Mouse (Mus musculus): ENCODE measurements around the gene AU022252.

Gene AU022252

GRCm38 (mm10) chr4:119189864-119190263, 42.6 kb downstream of the AU022252 start, which contains the start of gene Ermap:
Gene Ermap, minus strand, starts transcription at chr4:119190011.
- in situ Hi-C loops (cut with MboI; ENCODE audit: low sequenced_read_pairs) = no loop called here

DNA sequence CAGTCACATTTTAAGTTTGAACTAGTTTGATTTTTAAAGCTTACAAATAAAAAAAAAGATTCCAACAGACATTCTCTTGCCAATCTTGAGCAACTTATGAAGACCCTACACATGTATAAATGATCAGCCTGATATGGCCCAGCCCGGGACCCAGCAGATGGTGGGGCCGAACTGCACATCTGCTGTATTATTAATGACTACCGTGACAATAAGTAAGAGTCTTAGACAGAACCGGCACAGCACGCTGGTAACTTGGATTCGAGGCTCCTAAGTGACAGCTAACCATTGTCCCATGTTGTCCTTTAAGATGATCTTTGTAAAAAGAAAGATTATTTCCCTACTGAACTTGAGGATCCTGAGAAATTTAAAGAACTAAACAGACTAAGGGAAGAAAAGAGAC, 43.1 kb downstream of the AU022252 start:
- in situ Hi-C loops (cut with MboI; ENCODE audit: low sequenced_read_pairs) = no loop called here

DNA sequence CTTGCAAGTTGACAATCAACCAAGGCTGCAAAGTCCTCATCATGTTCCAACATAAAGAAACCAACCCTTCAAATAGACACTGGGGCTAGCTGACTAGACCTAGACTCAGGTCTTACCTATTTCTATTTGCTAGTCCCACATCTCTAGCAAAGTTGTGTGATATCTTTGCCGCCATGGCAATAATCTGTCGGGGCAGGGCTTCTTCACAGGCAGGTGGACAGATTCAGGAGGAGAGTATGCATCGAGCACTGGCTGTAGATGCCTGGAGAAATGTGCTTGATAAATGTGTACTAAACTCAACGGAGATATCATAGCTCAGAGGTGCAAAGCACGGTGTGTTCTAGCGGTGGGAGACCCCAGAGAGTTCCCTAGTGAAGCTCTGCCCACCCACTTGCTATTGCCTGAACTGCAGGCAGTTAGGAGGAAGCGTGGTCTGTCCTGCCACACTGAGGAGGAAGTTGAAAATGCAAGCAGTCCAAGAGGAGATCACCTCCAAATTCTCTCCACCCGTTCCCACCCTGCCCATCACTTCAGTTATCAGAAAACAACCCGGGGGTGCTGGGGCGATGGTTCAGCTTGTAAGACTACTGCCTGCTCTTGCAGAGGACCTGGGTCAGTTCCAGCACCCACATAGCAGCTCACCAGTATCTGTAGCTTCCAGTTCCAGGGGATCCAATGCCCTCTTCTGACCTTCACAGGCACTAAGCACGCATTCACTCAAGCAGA, 44.3 kb downstream of the AU022252 start:
- in situ Hi-C loops (cut with MboI; ENCODE audit: low sequenced_read_pairs) = no loop called here

GRCm38 (mm10) chr4:119185771-119186170, 46.7 kb downstream of the AU022252 start:
- in situ Hi-C loops (cut with MboI; ENCODE audit: low sequenced_read_pairs) = no loop called here

GRCm38 (mm10) chr4:119183525-119183924, 49.0 kb downstream of the AU022252 start:
- in situ Hi-C loops (cut with MboI; ENCODE audit: low sequenced_read_pairs) = no loop called here

DNA sequence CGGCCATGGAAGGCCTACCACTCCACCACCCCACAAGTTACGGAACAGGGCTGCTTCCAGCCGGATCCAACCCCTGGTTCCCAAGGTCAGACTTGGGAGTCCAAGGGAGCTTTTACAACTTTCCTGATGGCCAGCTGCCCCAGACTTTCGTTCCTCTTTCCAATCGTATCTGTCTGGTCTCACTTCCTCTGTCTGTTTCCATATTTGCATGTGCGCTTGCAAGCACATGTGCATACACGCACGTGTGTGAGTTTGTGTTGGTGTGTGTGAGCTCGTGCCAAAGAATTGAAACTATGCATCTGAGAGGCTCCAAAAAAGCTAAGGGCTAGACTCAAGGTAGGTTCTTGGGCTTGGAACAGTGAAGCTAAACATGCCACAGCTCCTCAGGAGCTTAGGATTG, 51.1 kb downstream of the AU022252 start:
- in situ Hi-C loops (cut with MboI; ENCODE audit: low sequenced_read_pairs) = no loop called here

DNA sequence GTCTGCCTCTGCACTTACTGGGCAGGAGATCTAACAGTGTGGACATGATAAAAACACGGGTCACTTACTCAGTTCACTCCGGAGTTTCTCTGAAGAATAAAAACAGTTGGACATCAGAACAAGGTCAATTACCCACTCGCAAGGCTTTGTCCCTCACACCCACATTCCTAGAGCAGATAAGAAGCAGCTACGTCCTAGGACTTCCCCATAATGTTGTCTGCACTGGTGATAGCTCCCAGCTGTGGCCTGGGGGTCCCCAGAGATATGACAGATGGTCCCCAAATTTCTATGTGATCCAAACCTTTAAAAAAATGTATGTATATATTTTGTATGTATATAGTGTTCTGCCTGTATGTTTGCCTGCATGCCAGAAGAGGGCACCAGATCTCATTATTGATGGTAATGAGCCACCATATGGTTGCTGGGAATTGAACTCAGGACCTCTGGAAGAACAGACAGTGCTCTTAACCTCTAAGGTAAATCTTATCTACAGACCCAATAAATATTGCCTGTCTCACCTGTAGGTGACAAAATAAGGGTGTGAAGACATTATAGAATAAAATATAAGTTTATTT, 52.3 kb downstream of the AU022252 start:
- in situ Hi-C loops (cut with MboI; ENCODE audit: low sequenced_read_pairs) = no loop called here

- in situ Hi-C loops (cut with MboI; ENCODE audit: low sequenced_read_pairs) = no loop called here
These were observed 54.2 kb downstream of the AU022252 start for GRCm38 (mm10) chr4:119178331-119178730.

GRCm38 (mm10) chr4:119177702-119178101, 54.8 kb downstream of the AU022252 start:
- in situ Hi-C loops (cut with MboI; ENCODE audit: low sequenced_read_pairs) = no loop called here

DNA sequence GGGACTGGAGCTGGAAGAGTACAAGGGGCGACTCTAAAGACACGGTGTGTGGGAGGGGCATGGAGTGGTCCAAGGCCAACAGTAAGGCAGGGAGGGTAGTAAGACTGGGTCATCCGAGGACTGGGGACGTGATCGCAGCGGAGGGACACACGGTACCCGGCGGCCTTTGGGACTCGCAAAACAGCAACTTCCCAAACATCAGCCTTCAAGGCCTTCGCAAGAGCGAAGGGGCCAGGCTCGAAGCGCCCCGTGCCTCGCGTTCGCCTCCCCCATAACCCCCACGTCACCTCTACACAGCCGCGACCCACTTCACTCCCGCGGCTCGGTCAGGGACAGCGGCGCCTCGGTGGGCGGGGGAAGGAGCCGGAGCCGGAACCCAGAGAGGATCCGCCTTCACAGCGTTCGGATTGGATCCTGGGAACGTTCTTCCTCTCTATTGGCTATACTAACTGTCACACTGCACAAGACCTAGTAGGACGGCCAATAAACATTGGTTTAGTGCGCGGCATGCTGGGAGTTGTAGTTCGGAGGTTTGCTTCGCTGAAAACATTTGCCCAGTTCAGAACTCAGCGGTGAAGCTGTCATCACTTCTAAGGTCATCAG, 58.6 kb downstream of the AU022252 start, which contains the start of gene Zfp691:
Gene Zfp691, minus strand, starts transcription at position 345 of the 603 bp plus-strand sequence.
- in situ Hi-C loops (cut with MboI; ENCODE audit: low sequenced_read_pairs) = loop anchor here (25.0 kb wide), 1 partner anchor 537 kb away; no protein-coding TSS in a partner anchor

- in situ Hi-C loops (cut with MboI; ENCODE audit: low sequenced_read_pairs) = loop anchor here (25.0 kb wide), 1 partner anchor 536 kb away; no protein-coding TSS in a partner anchor
These were observed 59.4 kb downstream of the AU022252 start for GRCm38 (mm10) chr4:119172919-119173650.

GRCm38 (mm10) chr4:119167663-119168062, 64.8 kb downstream of the AU022252 start:
- in situ Hi-C loops (cut with MboI; ENCODE audit: low sequenced_read_pairs) = loop anchor here (5.0 to 25.0 kb wide), 2 partner anchors 165 to 530 kb away; no protein-coding TSS in a partner anchor

GRCm38 (mm10) chr4:119167068-119167467, 65.4 kb downstream of the AU022252 start:
- in situ Hi-C loops (cut with MboI; ENCODE audit: low sequenced_read_pairs) = loop anchor here (5.0 to 25.0 kb wide), 2 partner anchors 165 to 530 kb away; no protein-coding TSS in a partner anchor

DNA sequence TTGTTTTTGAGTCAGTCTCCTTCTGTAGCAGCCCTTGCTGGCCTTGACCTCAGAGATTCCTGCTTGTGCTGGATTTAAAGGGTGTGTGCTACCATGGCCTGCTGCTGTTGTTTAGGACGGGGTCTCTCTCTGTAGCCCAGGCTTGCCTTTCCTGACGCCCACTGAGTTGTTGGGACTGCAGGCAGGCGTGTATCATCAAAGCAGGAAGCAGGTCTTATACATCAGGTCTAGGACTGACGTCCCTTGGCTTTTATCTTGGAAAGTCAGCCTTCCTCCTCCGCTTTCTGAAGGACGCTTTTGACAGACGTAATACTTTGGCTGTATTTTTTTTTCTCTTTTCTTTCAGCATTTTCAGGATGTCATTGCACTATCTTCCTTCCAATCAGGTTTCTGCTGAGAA, 66.6 kb downstream of the AU022252 start:
- in situ Hi-C loops (cut with MboI; ENCODE audit: low sequenced_read_pairs) = loop anchor here (5.0 to 25.0 kb wide), 2 partner anchors 164 to 529 kb away; no protein-coding TSS in a partner anchor

GRCm38 (mm10) chr4:119162990-119163389, 69.5 kb downstream of the AU022252 start:
- in situ Hi-C loops (cut with MboI; ENCODE audit: low sequenced_read_pairs) = loop anchor here (25.0 kb wide), 1 partner anchor 526 kb away; no protein-coding TSS in a partner anchor

GRCm38 (mm10) chr4:119161358-119161757, 71.2 kb downstream of the AU022252 start:
- in situ Hi-C loops (cut with MboI; ENCODE audit: low sequenced_read_pairs) = loop anchor here (25.0 kb wide), 1 partner anchor 524 kb away; no protein-coding TSS in a partner anchor

GRCm38 (mm10) chr4:119157891-119158290, 74.6 kb downstream of the AU022252 start:
- in situ Hi-C loops (cut with MboI; ENCODE audit: low sequenced_read_pairs) = loop anchor here (25.0 kb wide), 1 partner anchor 521 kb away; no protein-coding TSS in a partner anchor

DNA sequence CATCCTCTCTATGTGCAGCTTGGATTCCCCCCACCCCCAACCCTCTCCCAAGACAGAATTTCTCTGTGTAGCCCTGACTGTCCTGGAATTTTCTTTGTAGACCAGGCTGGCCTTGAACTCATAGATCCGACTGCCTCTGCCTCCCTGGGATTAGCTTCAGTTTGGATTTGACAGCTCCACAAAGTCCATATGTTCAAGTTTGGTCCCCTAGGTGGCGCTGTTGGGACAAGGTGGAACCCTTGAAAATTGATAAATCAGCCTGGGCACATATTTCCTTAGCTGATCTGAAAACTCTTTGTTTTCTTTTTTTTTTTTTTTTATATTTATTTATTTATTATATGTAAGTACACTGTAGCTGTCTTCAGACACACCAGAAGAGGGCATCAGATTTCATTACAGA, 75.3 kb downstream of the AU022252 start:
- in situ Hi-C loops (cut with MboI; ENCODE audit: low sequenced_read_pairs) = loop anchor here (25.0 kb wide), 1 partner anchor 520 kb away; no protein-coding TSS in a partner anchor
